Mouse (Mus musculus): ENCODE measurements at regions not wholly inside any gene's neighbourhood (a gene's known extent, or its start where the extent isn't known, plus 50 kb on each side); places are given as distances from the start of the nearest gene placed in this dataset.

- 55% methylated on average over 10 of the region's 10 CpGs for WGBS
- H3K9me3 ChIP-seq (ENCODE audit: control insufficient read depth, low read length) = no peaks in the 10 kb centered on the region
These were observed 189.0 kb upstream of the Cd180 start for GRCm38 (mm10) chr13:102504157-102504947.

GRCm38 (mm10) chr13:102507226-102507625, 186.1 kb upstream of the Cd180 start:
- no peak for ATAC-seq (ENCODE audit: low FRiP score, low TSS enrichment)
- no peaks in the 10 kb centered on the region for H3K36me3 ChIP-seq (ENCODE audit: control insufficient read depth, insufficient read depth, low read length)
- 88% methylated on average over 1 of the region's 1 CpGs for WGBS

More at GRCm38 (mm10) chr13:102504157-102504947, 189.0 kb upstream of the Cd180 start:
- Histone ChIP-seq H3K9ac (ENCODE audit: low read depth, low read length) (no peak overlapping the region), H3K27ac (ENCODE audit: low read depth, low read length) (no peak overlapping the region), H3K4me3 (ENCODE audit: low read length) (no peak overlapping the region), H3K27me3 (ENCODE audit: control insufficient read depth, insufficient read depth, low read length) (no peaks in the 10 kb centered on the region), H3K4me2 (replicated peaks; ENCODE audit: low read depth, low read length) (no peak overlapping the region), H3K4me1 (ENCODE audit: control insufficient read depth, insufficient read depth, low read length) (no peaks in the 10 kb centered on the region), H3K36me3 (ENCODE audit: control insufficient read depth, insufficient read depth, low read length) (no peaks in the 10 kb centered on the region)
- ATAC-seq (ENCODE audit: low FRiP score, low TSS enrichment) = no peak

GRCm38 (mm10) chr13:102507916-102508315, 185.4 kb upstream of the Cd180 start:
- H3K4me1 ChIP-seq (ENCODE audit: control insufficient read depth, insufficient read depth, low read length) = no peaks in the 10 kb centered on the region
- no peak overlapping the region for H3K4me2 ChIP-seq (replicated peaks; ENCODE audit: low read depth, low read length)
- H3K27me3 ChIP-seq (ENCODE audit: control insufficient read depth, insufficient read depth, low read length) = no peaks in the 10 kb centered on the region
- no peaks in the 10 kb centered on the region for H3K36me3 ChIP-seq (ENCODE audit: control insufficient read depth, insufficient read depth, low read length)
- no peak for ATAC-seq (ENCODE audit: low FRiP score, low TSS enrichment)
- H3K9ac ChIP-seq (ENCODE audit: low read depth, low read length) = no peak overlapping the region
- no peak overlapping the region for H3K27ac ChIP-seq (ENCODE audit: low read depth, low read length)
- no peaks in the 10 kb centered on the region for H3K9me3 ChIP-seq (ENCODE audit: control insufficient read depth, low read length)
- no peak overlapping the region for H3K4me3 ChIP-seq (ENCODE audit: low read length)

More at GRCm38 (mm10) chr13:102507226-102507625, 186.1 kb upstream of the Cd180 start:
- Histone ChIP-seq H3K4me2 (replicated peaks; ENCODE audit: low read depth, low read length) (no peak overlapping the region), H3K27ac (ENCODE audit: low read depth, low read length) (no peak overlapping the region), H3K4me1 (ENCODE audit: control insufficient read depth, insufficient read depth, low read length) (no peaks in the 10 kb centered on the region), H3K27me3 (ENCODE audit: control insufficient read depth, insufficient read depth, low read length) (no peaks in the 10 kb centered on the region), H3K4me3 (ENCODE audit: low read length) (no peak overlapping the region), H3K9me3 (ENCODE audit: control insufficient read depth, low read length) (no peaks in the 10 kb centered on the region), H3K9ac (ENCODE audit: low read depth, low read length) (no peak overlapping the region)

GRCm38 (mm10) chr13:102510733-102511279, 182.6 kb upstream of the Cd180 start:
- Histone ChIP-seq H3K4me1 (ENCODE audit: control insufficient read depth, insufficient read depth, low read length) (no peaks in the 10 kb centered on the region), H3K36me3 (ENCODE audit: control insufficient read depth, insufficient read depth, low read length) (no peaks in the 10 kb centered on the region), H3K4me2 (replicated peaks; ENCODE audit: low read depth, low read length) (no peak overlapping the region), H3K9ac (ENCODE audit: low read depth, low read length) (no peak overlapping the region), H3K27ac (ENCODE audit: low read depth, low read length) (no peak overlapping the region), H3K9me3 (ENCODE audit: control insufficient read depth, low read length) (peaks cover 3% of the 10 kb centered on the region; the same call in 1 of the 2 replicates), H3K4me3 (ENCODE audit: low read length) (no peak overlapping the region), H3K27me3 (ENCODE audit: control insufficient read depth, insufficient read depth, low read length) (no peaks in the 10 kb centered on the region)
- WGBS = 81% methylated on average over 1 of the region's 1 CpGs
- ATAC-seq (ENCODE audit: low FRiP score, low TSS enrichment) = no peak

- WGBS = 88% methylated on average over 5 of the region's 5 CpGs
- no peaks in the 10 kb centered on the region for H3K4me1 ChIP-seq (ENCODE audit: control insufficient read depth, insufficient read depth, low read length)
- no peaks in the 10 kb centered on the region for H3K36me3 ChIP-seq (ENCODE audit: control insufficient read depth, insufficient read depth, low read length)
- no peaks in the 10 kb centered on the region for H3K27me3 ChIP-seq (ENCODE audit: control insufficient read depth, insufficient read depth, low read length)
- H3K4me3 ChIP-seq (ENCODE audit: low read length) = no peak overlapping the region
- peaks cover under 1% of the 10 kb centered on the region; the same call in 1 of the 2 replicates for H3K9me3 ChIP-seq (ENCODE audit: control insufficient read depth, low read length)
- no peak overlapping the region for H3K9ac ChIP-seq (ENCODE audit: low read depth, low read length)
- ATAC-seq (ENCODE audit: low FRiP score, low TSS enrichment) = no peak
- H3K27ac ChIP-seq (ENCODE audit: low read depth, low read length) = no peak overlapping the region
- H3K4me2 ChIP-seq (replicated peaks; ENCODE audit: low read depth, low read length) = no peak overlapping the region
These were observed 175.0 kb upstream of the Cd180 start for GRCm38 (mm10) chr13:102518169-102518882.

DNA sequence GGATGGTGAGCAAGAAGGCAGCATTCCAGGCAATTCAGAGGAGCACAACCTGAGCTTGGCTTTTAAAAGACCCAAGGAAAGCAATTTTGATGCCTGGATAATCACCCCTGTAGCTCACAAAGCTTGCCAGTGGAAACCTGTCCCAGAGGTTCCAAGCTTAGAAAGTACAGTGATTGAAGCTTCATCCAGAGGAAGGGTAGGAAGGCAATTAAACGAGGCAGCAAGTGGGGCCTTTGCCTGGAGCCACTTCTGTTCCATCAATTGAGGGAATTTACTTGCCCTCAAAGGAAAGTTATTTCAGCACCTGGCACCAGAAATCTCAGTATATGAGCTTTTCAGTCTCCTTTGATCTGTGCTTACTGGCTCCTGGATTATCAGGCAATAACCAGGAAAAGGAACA, 171.9 kb upstream of the Cd180 start:
- WGBS = 5% methylated on average over 1 of the region's 1 CpGs
- Histone ChIP-seq H3K4me2 (replicated peaks; ENCODE audit: low read depth, low read length) (no peak overlapping the region), H3K4me1 (ENCODE audit: control insufficient read depth, insufficient read depth, low read length) (no peaks in the 10 kb centered on the region), H3K27ac (ENCODE audit: low read depth, low read length) (no peak overlapping the region), H3K4me3 (ENCODE audit: low read length) (no peak overlapping the region), H3K9ac (ENCODE audit: low read depth, low read length) (no peak overlapping the region), H3K36me3 (ENCODE audit: control insufficient read depth, insufficient read depth, low read length) (no peaks in the 10 kb centered on the region), H3K9me3 (ENCODE audit: control insufficient read depth, low read length) (no peaks in the 10 kb centered on the region), H3K27me3 (ENCODE audit: control insufficient read depth, insufficient read depth, low read length) (no peaks in the 10 kb centered on the region)
- ATAC-seq (ENCODE audit: low FRiP score, low TSS enrichment) = no peak

- Histone ChIP-seq H3K4me2 (replicated peaks; ENCODE audit: low read depth, low read length) (no peak overlapping the region), H3K9ac (ENCODE audit: low read depth, low read length) (no peak overlapping the region), H3K9me3 (ENCODE audit: control insufficient read depth, low read length) (no peaks in the 10 kb centered on the region), H3K27me3 (ENCODE audit: control insufficient read depth, insufficient read depth, low read length) (no peaks in the 10 kb centered on the region), H3K27ac (ENCODE audit: low read depth, low read length) (no peak overlapping the region), H3K4me1 (ENCODE audit: control insufficient read depth, insufficient read depth, low read length) (no peaks in the 10 kb centered on the region), H3K36me3 (ENCODE audit: control insufficient read depth, insufficient read depth, low read length) (no peaks in the 10 kb centered on the region), H3K4me3 (ENCODE audit: low read length) (no peak overlapping the region)
- WGBS = 86% methylated on average over 1 of the region's 1 CpGs
- no peak for ATAC-seq (ENCODE audit: low FRiP score, low TSS enrichment)
These were observed 171.3 kb upstream of the Cd180 start for GRCm38 (mm10) chr13:102522080-102522479.

DNA sequence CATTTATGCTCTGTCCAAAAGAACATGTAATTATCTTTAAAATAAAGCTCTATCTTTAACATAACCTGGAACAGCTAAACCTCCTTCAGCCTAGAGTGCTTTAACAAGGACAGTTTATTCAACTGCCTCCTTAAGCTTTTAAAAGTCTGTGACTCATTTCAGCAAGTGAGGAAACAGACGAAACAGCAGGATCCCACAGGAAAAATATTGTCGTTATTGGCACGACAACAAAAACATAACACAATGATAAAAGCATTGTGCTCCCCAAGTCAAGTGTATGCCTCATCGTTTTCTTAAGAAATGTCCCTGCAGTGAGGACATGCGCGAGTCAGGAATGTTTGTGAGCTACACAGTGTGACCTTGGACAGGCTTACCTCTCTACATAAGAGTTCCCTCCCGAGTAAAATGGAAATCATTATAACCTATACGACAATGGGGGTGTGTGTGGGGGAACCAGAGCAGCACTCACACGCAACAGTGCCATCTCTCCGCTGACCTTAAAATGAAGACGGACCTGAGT, 166.7 kb upstream of the Cd180 start:
- no peaks in the 10 kb centered on the region for H3K36me3 ChIP-seq (ENCODE audit: control insufficient read depth, insufficient read depth, low read length)
- no peaks in the 10 kb centered on the region for H3K9me3 ChIP-seq (ENCODE audit: control insufficient read depth, low read length)
- no peaks in the 10 kb centered on the region for H3K4me1 ChIP-seq (ENCODE audit: control insufficient read depth, insufficient read depth, low read length)
- ATAC-seq (ENCODE audit: low FRiP score, low TSS enrichment) = no peak
- no peaks in the 10 kb centered on the region for H3K27me3 ChIP-seq (ENCODE audit: control insufficient read depth, insufficient read depth, low read length)
- no peak overlapping the region for H3K4me3 ChIP-seq (ENCODE audit: low read length)
- H3K4me2 ChIP-seq (replicated peaks; ENCODE audit: low read depth, low read length) = no peak overlapping the region
- H3K27ac ChIP-seq (ENCODE audit: low read depth, low read length) = no peak overlapping the region
- 74% methylated on average over 11 of the region's 11 CpGs for WGBS
- no peak overlapping the region for H3K9ac ChIP-seq (ENCODE audit: low read depth, low read length)

DNA sequence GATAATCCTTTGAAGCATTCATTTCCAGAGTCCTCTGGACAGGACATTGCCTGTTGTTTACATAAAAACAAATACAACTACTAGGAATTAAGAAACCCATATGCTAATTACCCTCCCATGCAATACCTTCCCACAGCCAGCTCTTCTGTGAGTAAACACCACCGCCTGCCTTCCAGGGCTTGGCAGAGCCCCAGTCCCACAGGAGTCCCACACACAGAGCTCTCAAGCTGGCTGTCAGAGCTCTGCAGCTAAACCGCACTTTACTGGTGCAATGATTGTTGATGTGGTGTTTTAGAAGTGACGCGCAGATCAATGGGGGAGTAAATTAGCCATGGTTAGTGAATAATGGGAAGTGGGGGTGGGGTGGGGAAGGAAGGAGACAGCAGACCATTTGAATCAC, 159.6 kb upstream of the Cd180 start:
- Histone ChIP-seq H3K4me1 (ENCODE audit: control insufficient read depth, insufficient read depth, low read length) (peaks cover 15% of the 10 kb centered on the region), H3K9me3 (ENCODE audit: control insufficient read depth, low read length) (no peaks in the 10 kb centered on the region), H3K27me3 (ENCODE audit: control insufficient read depth, insufficient read depth, low read length) (no peaks in the 10 kb centered on the region), H3K4me3 (ENCODE audit: low read length) (no peak overlapping the region), H3K27ac (ENCODE audit: low read depth, low read length) (no peak overlapping the region), H3K4me2 (replicated peaks; ENCODE audit: low read depth, low read length) (no peak overlapping the region), H3K9ac (ENCODE audit: low read depth, low read length) (no peak overlapping the region), H3K36me3 (ENCODE audit: control insufficient read depth, insufficient read depth, low read length) (no peaks in the 10 kb centered on the region)
- ATAC-seq (ENCODE audit: low FRiP score, low TSS enrichment) = no peak
- WGBS = 22% methylated on average over 4 of the region's 4 CpGs
